Mouse (Mus musculus) spleen, adult 2 months (tissue): ENCODE measurements around the gene Nckap5l.

Experiments
- CTCF ChIP-seq: fragments of 200-500 bp; IDR thresholded peaks from 2 replicates; pipeline ENCODE4 v1.5.1; 2011; ENCODE audit warnings: mild to moderate bottlenecking, inconsistent platforms; ENCODE audit not compliant: insufficient read depth, insufficient read length, insufficient replicate concordance; ENCODE audit errors: extremely low read depth
- POLR2A ChIP-seq: fragments of 200-500 bp; IDR thresholded peaks from 2 replicates; pipeline ENCODE4 v1.6.1; 2011; ENCODE audit warnings: low read depth, low read length, inconsistent platforms

GRCm38 (mm10) chr15:99423131-99423530 is 34.4 kb downstream of the Nckap5l start:
- no peak for TF ChIP-seq CTCF
- TF ChIP-seq POLR2A = no peak
